Mouse (Mus musculus) inflammation-experienced regulatory T-cells, adult 6 months (primary cell): ENCODE results near the gene Cep290. TPM values are rescaled to one million over a fixed set of nuclear protein-coding genes. Genes with fewer than 3 reads are reported as not detected.

ENCODE experiments used
- ATAC-seq: one replicate; pipeline ENCODE4 v1.8.0; 2017
- polyA plus RNA-seq, 3 experiments: library from polyadenylated mRNA; unstranded; fragments of 100-300 nt; shearing (Covaris generic); gene quantifications; one replicate each; pipeline ENCODE4 v1.2.1; 2017

Cep290 gene
- polyA plus RNA-seq, 3 experiments from 2014 or later, result 4.2 to 7.5 (median 6.6) TPM

- no peak for ATAC-seq
Measured at GRCm38 (mm10) chr10:100598339-100598738, 111.0 kb downstream of the Cep290 start.

- no peak for ATAC-seq
Measured at GRCm38 (mm10) chr10:100603511-100603910, 116.2 kb downstream of the Cep290 start.

- no peak for ATAC-seq
Measured at GRCm38 (mm10) chr10:100604254-100604653, 116.9 kb downstream of the Cep290 start.

GRCm38 (mm10) chr10:100617233-100617903, 130.0 kb downstream of the Cep290 start:
- no peak for ATAC-seq

- ATAC-seq, result no peak
Measured at GRCm38 (mm10) chr10:100619474-100619873, 132.1 kb downstream of the Cep290 start.

- no peak for ATAC-seq
Measured at GRCm38 (mm10) chr10:100620040-100620439, 132.7 kb downstream of the Cep290 start.

- ATAC-seq, result no peak
Measured at GRCm38 (mm10) chr10:100622494-100622893, 135.1 kb downstream of the Cep290 start.

Other genes with a start within 250 kb of the Cep290 start
- not detected for gene Gm4301, start 151.9 kb upstream of the Cep290 start, polyA plus RNA-seq
- gene Gm4302, start 146.7 kb upstream of the Cep290 start, polyA plus RNA-seq, result not detected
- gene Gm4303, start 141.6 kb upstream of the Cep290 start, polyA plus RNA-seq, result not detected
- gene Gm4305, start 136.5 kb upstream of the Cep290 start, polyA plus RNA-seq, result not detected
- gene Gm4307, start 126.2 kb upstream of the Cep290 start, polyA plus RNA-seq, result not detected
- gene Gm4312, start 105.0 kb upstream of the Cep290 start, polyA plus RNA-seq, result not detected
- 1 to 10 TPM; 1.7 to 3.1 (median 1.9) TPM for gene Tmtc3, start 208 bp upstream of the Cep290 start, polyA plus RNA-seq
- gene 4930430F08Rik, start 102.9 kb downstream of the Cep290 start, polyA plus RNA-seq, result 10 to 100 TPM in 2 of 3 experiments, 1 to 10 TPM in 1; 9.9 to 13.7 (median 10.8) TPM
- gene 1700017N19Rik, start 102.9 kb downstream of the Cep290 start, polyA plus RNA-seq, result not detected